Mouse (Mus musculus) kidney, adult 18-20 months (tissue): ENCODE data around the gene Mllt3.

Experiments used
- DNase-seq: peaks from one replicate; pipeline ENCODE4 v3.0.0; 2021

Mllt3 gene

GRCm38 (mm10) chr4:87944320-87944719 is 88.8 kb downstream of the Mllt3 start:
- no peak for DNase-seq

GRCm38 (mm10) chr4:87942921-87943403 is 90.2 kb downstream of the Mllt3 start:
- DNase-seq, result no peak

- no peak for DNase-seq
These were observed 93.5 kb downstream of the Mllt3 start for GRCm38 (mm10) chr4:87939474-87940154.

- peak; percentile 23 for DNase-seq
These were observed 96.8 kb downstream of the Mllt3 start for GRCm38 (mm10) chr4:87936326-87936725.

- DNase-seq, result no peak
These were observed 99.3 kb downstream of the Mllt3 start for GRCm38 (mm10) chr4:87933701-87934337.

- DNase-seq, result no peak
These were observed 102.6 kb downstream of the Mllt3 start for GRCm38 (mm10) chr4:87930356-87931245.

GRCm38 (mm10) chr4:87928603-87929199 is 104.5 kb downstream of the Mllt3 start:
- DNase-seq, result no peak

GRCm38 (mm10) chr4:87927354-87927753 is 105.8 kb downstream of the Mllt3 start:
- no peak for DNase-seq

- DNase-seq, result no peak
These were observed 112.5 kb downstream of the Mllt3 start for GRCm38 (mm10) chr4:87920664-87921063.

GRCm38 (mm10) chr4:87911172-87911994 is 121.8 kb downstream of the Mllt3 start:
- DNase-seq, result no peak

GRCm38 (mm10) chr4:87905149-87905771 is 127.9 kb downstream of the Mllt3 start:
- no peak for DNase-seq

- DNase-seq, result no peak
These were observed 128.4 kb downstream of the Mllt3 start for GRCm38 (mm10) chr4:87904722-87905121.

- no peak for DNase-seq
These were observed 130.6 kb downstream of the Mllt3 start for GRCm38 (mm10) chr4:87902584-87902983.

GRCm38 (mm10) chr4:87901166-87901565 is 132.0 kb downstream of the Mllt3 start:
- DNase-seq, result no peak

GRCm38 (mm10) chr4:87893498-87893897 is 139.7 kb downstream of the Mllt3 start:
- DNase-seq, result no peak

- DNase-seq, result no peak
These were observed 140.2 kb downstream of the Mllt3 start for GRCm38 (mm10) chr4:87893012-87893411.

GRCm38 (mm10) chr4:87883225-87883875 is 149.8 kb downstream of the Mllt3 start:
- DNase-seq, result peak; percentile 19

- no peak for DNase-seq
These were observed 151.2 kb downstream of the Mllt3 start for GRCm38 (mm10) chr4:87881995-87882394.

GRCm38 (mm10) chr4:87881583-87881982 is 151.6 kb downstream of the Mllt3 start:
- no peak for DNase-seq

GRCm38 (mm10) chr4:87880297-87880696 is 152.9 kb downstream of the Mllt3 start:
- no peak for DNase-seq

GRCm38 (mm10) chr4:87878701-87879100 is 154.5 kb downstream of the Mllt3 start:
- DNase-seq, result no peak
